Mouse (Mus musculus) midbrain, embryonic 14.5 days (tissue): ENCODE measurements at regions not wholly inside any gene's neighbourhood (a gene's known extent, or its start where the extent isn't known, plus 50 kb on each side); places are given as distances from the start of the nearest gene placed in this dataset.
A peak's percentile ranks its signal among the peaks of the same experiment; 100 is the strongest.

ENCODE experiments used
- ATAC-seq: fragments of 200-750 bp; cut with Nextera tagmentation; 2 replicates; pipeline ENCODE4 v1.8.0; 2017; ENCODE audit warnings: moderate number of reproducible peaks, moderate library complexity; ENCODE audit not compliant: low FRiP score, low TSS enrichment
- DNase-seq: peaks from one replicate; pipeline ENCODE4 v3.0.0-alpha.2; 2015
- H3K27ac ChIP-seq: fragments of 300-500 bp; sonication (generic); replicated peaks from 2 replicates; pipeline ENCODE4 v1.5.1; 2014; ENCODE audit warnings: mild to moderate bottlenecking, low read depth, low read length, moderate library complexity
- H3K27me3 ChIP-seq: fragments of 300-500 bp; sonication (generic); 2 replicates; pipeline ENCODE4 v1.6.1; 2014; ENCODE audit warnings: low read length, control low read depth, mixed read lengths; ENCODE audit not compliant: control insufficient read depth, insufficient read depth
- H3K36me3 ChIP-seq: fragments of 300-500 bp; sonication (generic); 2 replicates; pipeline ENCODE4 v1.6.1; 2014; ENCODE audit warnings: low read length, control low read depth; ENCODE audit not compliant: control insufficient read depth, insufficient read depth
- H3K4me1 ChIP-seq: fragments of 300-500 bp; sonication (generic); 2 replicates; pipeline ENCODE4 v1.6.1; 2014; ENCODE audit warnings: mild to moderate bottlenecking, antibody characterized with exemption, low read length, control low read depth; ENCODE audit not compliant: control insufficient read depth, insufficient read depth
- H3K4me2 ChIP-seq: fragments of 300-500 bp; sonication (generic); 2 replicates; pipeline ENCODE4 v1.6.1; 2014; ENCODE audit warnings: mild to moderate bottlenecking, low read length, moderate library complexity
- H3K4me3 ChIP-seq: fragments of 300-500 bp; sonication (generic); replicated peaks from 2 replicates; pipeline ENCODE4 v1.5.1; 2014; ENCODE audit warnings: low read depth, low read length
- H3K9ac ChIP-seq: fragments of 300-500 bp; sonication (generic); replicated peaks from 2 replicates; pipeline ENCODE4 v1.6.1; 2014; ENCODE audit warnings: mild to moderate bottlenecking, low read length, moderate library complexity
- H3K9me3 ChIP-seq: fragments of 300-500 bp; sonication (generic); 2 replicates; pipeline ENCODE4 v1.6.1; 2016; ENCODE audit warnings: low read length, control low read depth, mixed read lengths; ENCODE audit not compliant: control insufficient read depth
- WGBS: fragments of 180-500 bp; shearing (Covaris S2); extraction: QIAGEN DNeasy Blood & Tissue Kit; methylation state at CpG from one replicate; pipeline ENCODE4 v1.1.7; 2014; 5-methylcytosine and 5-hydroxymethylcytosine counted together

GRCm38 (mm10) chr2:179033171-179033570, 409.1 kb upstream of the Cdh4 start:
- Histone ChIP-seq H3K36me3 (no peaks in the 10 kb centered on the region), H3K4me3 (no peak overlapping the region), H3K9ac (no peak overlapping the region), H3K4me2 (no peak overlapping the region), H3K27ac (no peak overlapping the region), H3K27me3 (no peaks in the 10 kb centered on the region), H3K4me1 (no peaks in the 10 kb centered on the region), H3K9me3 (no peaks in the 10 kb centered on the region)
- whole genome bisulfite sequencing: 91% methylated on average over 2 of the region's 2 CpGs
- no peak for DNase-seq
- ATAC-seq: no peak

GRCm38 (mm10) chr2:179035446-179035845, 406.8 kb upstream of the Cdh4 start:
- Histone ChIP-seq H3K36me3 (no peaks in the 10 kb centered on the region), H3K27ac (no peak overlapping the region), H3K4me3 (no peak overlapping the region), H3K4me1 (no peaks in the 10 kb centered on the region), H3K9ac (no peak overlapping the region), H3K9me3 (no peaks in the 10 kb centered on the region), H3K4me2 (no peak overlapping the region), H3K27me3 (no peaks in the 10 kb centered on the region)
- 82% methylated on average over 6 of the region's 6 CpGs for WGBS
- no peak for ATAC-seq
- DNase-seq: no peak

- ATAC-seq (no peak), DNase-seq (no peak)
- WGBS: 78% methylated on average over 2 of the region's 2 CpGs
- no peak overlapping the region for H3K9ac ChIP-seq
- H3K4me3 ChIP-seq: no peak overlapping the region
- H3K36me3 ChIP-seq: no peaks in the 10 kb centered on the region
- H3K9me3 ChIP-seq: no peaks in the 10 kb centered on the region
- no peak overlapping the region for H3K4me2 ChIP-seq
- H3K27me3 ChIP-seq: no peaks in the 10 kb centered on the region
- H3K4me1 ChIP-seq: no peaks in the 10 kb centered on the region
- no peak overlapping the region for H3K27ac ChIP-seq
Measured at GRCm38 (mm10) chr2:179039697-179040096, 402.5 kb upstream of the Cdh4 start.

GRCm38 (mm10) chr2:179043671-179044070, 398.6 kb upstream of the Cdh4 start:
- no peak overlapping the region for H3K27ac ChIP-seq
- H3K4me2 ChIP-seq: no peak overlapping the region
- no peaks in the 10 kb centered on the region for H3K36me3 ChIP-seq
- ATAC-seq (no peak), DNase-seq (no peak)
- no peaks in the 10 kb centered on the region for H3K9me3 ChIP-seq
- no peaks in the 10 kb centered on the region for H3K27me3 ChIP-seq
- no peak overlapping the region for H3K4me3 ChIP-seq
- peaks cover 3% of the 10 kb centered on the region; the same call in 1 of the 2 replicates for H3K4me1 ChIP-seq
- WGBS: 70% methylated on average over 4 of the region's 4 CpGs
- no peak overlapping the region for H3K9ac ChIP-seq

GRCm38 (mm10) chr2:179045361-179045760, 396.9 kb upstream of the Cdh4 start:
- Histone ChIP-seq H3K36me3 (no peaks in the 10 kb centered on the region), H3K9me3 (no peaks in the 10 kb centered on the region), H3K4me1 (peaks cover 3% of the 10 kb centered on the region; the same call in 1 of the 2 replicates), H3K4me3 (no peak overlapping the region), H3K27ac (no peak overlapping the region), H3K4me2 (no peak overlapping the region), H3K27me3 (no peaks in the 10 kb centered on the region), H3K9ac (no peak overlapping the region)
- ATAC-seq: peak; percentile 37
- peak; percentile 55 for DNase-seq
- 45% methylated on average over 1 of the region's 1 CpGs for WGBS

- H3K4me1 ChIP-seq: no peaks in the 10 kb centered on the region
- DNase-seq: no peak
- no peak overlapping the region for H3K9ac ChIP-seq
- no peak for ATAC-seq
- no peaks in the 10 kb centered on the region for H3K27me3 ChIP-seq
- no peaks in the 10 kb centered on the region for H3K9me3 ChIP-seq
- WGBS: 71% methylated on average over 8 of the region's 8 CpGs
- no peak overlapping the region for H3K4me2 ChIP-seq
- no peak overlapping the region for H3K27ac ChIP-seq
- H3K4me3 ChIP-seq: no peak overlapping the region
- H3K36me3 ChIP-seq: no peaks in the 10 kb centered on the region
Measured at GRCm38 (mm10) chr2:179054441-179054840, 387.8 kb upstream of the Cdh4 start.

GRCm38 (mm10) chr2:179064616-179065015, 377.6 kb upstream of the Cdh4 start:
- DNase-seq: peak; percentile 72
- Histone ChIP-seq H3K4me1 (0 out of 2 replicates have a peak, but pooled peaks cover 5% of the 10 kb centered on the region), H3K4me2 (no peak overlapping the region), H3K9me3 (no peaks in the 10 kb centered on the region), H3K27me3 (no peaks in the 10 kb centered on the region), H3K36me3 (no peaks in the 10 kb centered on the region), H3K27ac (0 out of 2 replicates have a peak overlapping the region, but pooled peaks have one; percentile 20), H3K4me3 (no peak overlapping the region), H3K9ac (no peak overlapping the region)
- WGBS: 25% methylated on average over 8 of the region's 8 CpGs
- ATAC-seq: no peak

- WGBS: 81% methylated on average over 6 of the region's 6 CpGs
- H3K9me3 ChIP-seq: no peaks in the 10 kb centered on the region
- DNase-seq: no peak
- no peak overlapping the region for H3K4me2 ChIP-seq
- no peak overlapping the region for H3K9ac ChIP-seq
- 0 out of 2 replicates have a peak, but pooled peaks cover 5% of the 10 kb centered on the region for H3K4me1 ChIP-seq
- H3K36me3 ChIP-seq: no peaks in the 10 kb centered on the region
- no peaks in the 10 kb centered on the region for H3K27me3 ChIP-seq
- ATAC-seq: no peak
- H3K4me3 ChIP-seq: no peak overlapping the region
- H3K27ac ChIP-seq: no peak overlapping the region
Measured at GRCm38 (mm10) chr2:179069520-179069919, 372.7 kb upstream of the Cdh4 start.

GRCm38 (mm10) chr2:179070346-179070745, 371.9 kb upstream of the Cdh4 start:
- H3K27me3 ChIP-seq: no peaks in the 10 kb centered on the region
- no peak overlapping the region for H3K9ac ChIP-seq
- peak; percentile 62 for DNase-seq
- no peaks in the 10 kb centered on the region for H3K9me3 ChIP-seq
- no peaks in the 10 kb centered on the region for H3K36me3 ChIP-seq
- no peak overlapping the region for H3K4me2 ChIP-seq
- H3K27ac ChIP-seq: no peak overlapping the region
- no peak overlapping the region for H3K4me3 ChIP-seq
- 60% methylated on average over 1 of the region's 1 CpGs for WGBS
- 0 out of 2 replicates have a peak, but pooled peaks cover 3% of the 10 kb centered on the region for H3K4me1 ChIP-seq
- ATAC-seq: no peak
